38 mouse cellular contexts compared by ENCODE assay signal in the genomic region with DNA sequence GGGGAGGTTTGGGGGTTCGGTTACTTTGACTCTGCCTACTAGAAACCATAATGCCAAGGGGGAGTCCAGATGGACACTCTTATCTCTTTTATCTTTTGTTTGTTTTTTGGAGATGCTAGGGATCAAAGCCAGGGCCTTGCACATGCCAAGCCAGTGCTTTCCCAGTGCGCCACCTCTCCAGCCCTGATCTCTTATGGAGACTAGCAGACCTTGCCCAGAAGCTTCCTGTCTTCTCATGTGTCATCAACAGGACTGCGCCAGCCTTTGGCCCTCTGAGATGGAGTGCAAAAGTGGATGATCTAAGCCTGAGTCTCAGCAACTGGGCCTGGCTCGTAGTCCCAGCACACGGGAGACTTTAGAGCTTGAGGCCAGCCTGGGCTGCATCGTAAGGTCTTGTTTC. TPM values are rescaled to one million over a fixed set of nuclear protein-coding genes. Genes with fewer than 3 reads are reported as not detected.
DNase-seq lines count a peak whose midpoint lies in the region; ATAC-seq and TF ChIP-seq lines count a peak whose summit lies in the region.
"Had no signal": no experiment of that assay in that cellular context is flagged by ENCODE, and none has a peak within 500 bp of the region (broad histone marks: within the 10 kb centered on the region; RNA-seq: fewer than 3 reads in every experiment).

No protein-coding gene starts in this region.

- H3K9me3 ChIP-seq in liver, embryonic 12.5 days (replicated peaks): no peaks in the 10 kb centered on the region
- H3K9me3 ChIP-seq in liver, embryonic 11.5 days (ENCODE audit: control insufficient read depth, low read length): no peaks in the 10 kb centered on the region
- no peaks in the 10 kb centered on the region for H3K9me3 ChIP-seq in stomach, embryonic 14.5 days (ENCODE audit: control insufficient read depth, low read depth, low read length)
- no peaks in the 10 kb centered on the region for H3K9me3 ChIP-seq in midbrain, postnatal 0 days (ENCODE audit: low read length)
- H3K9me3 ChIP-seq: embryonic facial prominence, embryonic 10.5 days; embryonic facial prominence, embryonic 15.5 days; forebrain, embryonic 12.5 days; hindbrain, embryonic 12.5 days; kidney, embryonic 15.5 days; limb, embryonic 13.5 days; neural tube, embryonic 13.5 days had no signal

- no peak for TF ChIP-seq CTCF in midbrain, postnatal 0 days (IDR thresholded peaks at IDR 0.05)

- 84% methylated on average over 6 of the region's 6 CpGs for WGBS in liver, embryonic 12.5 days (ENCODE audit: insufficient replicate concordance)
- WGBS in liver, embryonic 11.5 days: 88% methylated on average over 6 of the region's 6 CpGs
- WGBS in stomach, embryonic 14.5 days: 80% methylated on average over 6 of the region's 6 CpGs
- WGBS in midbrain, postnatal 0 days: 91% methylated on average over 6 of the region's 6 CpGs

- peak; percentile 62 for DNase-seq in adrenal gland, adult 2 months
- DNase-seq in adrenal gland, adult 18-20 months (ENCODE audit: low spot score in 2 of 2): no peak
- DNase-seq in liver, embryonic 11.5 days (ENCODE audit: low spot score): no peak
- no peak for DNase-seq in thymus, postnatal 10 days (ENCODE audit: low spot score in 2 of 2)
- DNase-seq in midbrain, postnatal 0 days (ENCODE audit: low spot score): no peak
- DNase-seq: adrenal gland, postnatal 10 days; cerebellum, adult 8-10 months; cerebellum, postnatal 25 days; forebrain, postnatal 0 days; gastrocnemius, postnatal 14 days; heart, adult 18-20 months; heart, postnatal 36 days; kidney, adult 18-20 months; lung, postnatal 14 days had no signal

- H3K27me3 ChIP-seq in liver, embryonic 12.5 days (replicated peaks): no peaks in the 10 kb centered on the region
- H3K27me3 ChIP-seq in liver, embryonic 11.5 days (replicated peaks; ENCODE audit: control insufficient read depth, insufficient read depth, low read length): no peaks in the 10 kb centered on the region
- H3K27me3 ChIP-seq in stomach, embryonic 14.5 days (ENCODE audit: control insufficient read depth, insufficient read depth, low read length): no peaks in the 10 kb centered on the region
- no peaks in the 10 kb centered on the region for H3K27me3 ChIP-seq in midbrain, postnatal 0 days (ENCODE audit: insufficient read depth, low read length)
- H3K27me3 ChIP-seq: CH12.LX; embryonic facial prominence, embryonic 15.5 days; forebrain, embryonic 12.5 days; hindbrain, embryonic 12.5 days; kidney, embryonic 15.5 days; limb, embryonic 13.5 days; neural tube, embryonic 13.5 days had no signal

- ATAC-seq in liver, embryonic 12.5 days: no peak
- ATAC-seq in liver, embryonic 11.5 days (replicated peaks; ENCODE audit: low FRiP score): no peak
- ATAC-seq in stomach, embryonic 14.5 days (ENCODE audit: insufficient number of reproducible peaks, insufficient read depth, low FRiP score, low read depth): no peak
- ATAC-seq in midbrain, postnatal 0 days (ENCODE audit: low FRiP score): no peak
- ATAC-seq: activated CD4-positive, CD25-positive, alpha-beta regulatory T cell, adult 4 months; forebrain, postnatal 0 days; midbrain, embryonic 16.5 days had no signal

- H3K9ac ChIP-seq in liver, embryonic 12.5 days: no peak overlapping the region
- H3K9ac ChIP-seq in liver, embryonic 11.5 days (ENCODE audit: low read depth, low read length): no peak overlapping the region
- no peak overlapping the region for H3K9ac ChIP-seq in stomach, embryonic 14.5 days (replicated peaks; ENCODE audit: low read depth, low read length)
- no peak overlapping the region for H3K9ac ChIP-seq in midbrain, postnatal 0 days (replicated peaks; ENCODE audit: low read length, poor library complexity, severe bottlenecking)
- H3K9ac ChIP-seq: embryonic facial prominence, embryonic 15.5 days; forebrain, embryonic 12.5 days; forebrain, postnatal 0 days; hindbrain, embryonic 12.5 days; kidney, embryonic 15.5 days; limb, embryonic 13.5 days; lung, embryonic 14.5 days; neural tube, embryonic 13.5 days had no signal

- H3K27ac ChIP-seq in liver, embryonic 12.5 days: peak overlapping the region; percentile 87
- H3K27ac ChIP-seq in liver, embryonic 11.5 days (ENCODE audit: low read depth, low read length): no peak overlapping the region
- H3K27ac ChIP-seq in stomach, embryonic 14.5 days (ENCODE audit: low read length): peak overlapping the region; percentile 61; the same call in 1 of the 2 replicates
- H3K27ac ChIP-seq in midbrain, postnatal 0 days (ENCODE audit: low read depth, low read length): no peak overlapping the region
- H3K27ac ChIP-seq: embryonic facial prominence, embryonic 10.5 days; embryonic facial prominence, embryonic 15.5 days; forebrain, embryonic 12.5 days; hindbrain, embryonic 12.5 days; kidney, embryonic 15.5 days; limb, embryonic 13.5 days; neural tube, embryonic 13.5 days had no signal

- no peak overlapping the region for H3K4me3 ChIP-seq in liver, embryonic 12.5 days
- no peak overlapping the region for H3K4me3 ChIP-seq in liver, embryonic 11.5 days (ENCODE audit: low read depth, low read length)
- H3K4me3 ChIP-seq in stomach, embryonic 14.5 days (ENCODE audit: low read depth, low read length): no peak overlapping the region
- H3K4me3 ChIP-seq in midbrain, postnatal 0 days (ENCODE audit: low read depth, low read length): no peak overlapping the region
- H3K4me3 ChIP-seq: embryonic facial prominence, embryonic 10.5 days; embryonic facial prominence, embryonic 15.5 days; forebrain, embryonic 12.5 days; hindbrain, embryonic 12.5 days; kidney, embryonic 15.5 days; limb, embryonic 13.5 days; myocyte; neural tube, embryonic 13.5 days had no signal

- no peak overlapping the region for H3K4me2 ChIP-seq in liver, embryonic 12.5 days
- no peak overlapping the region for H3K4me2 ChIP-seq in liver, embryonic 11.5 days
- no peak overlapping the region for H3K4me2 ChIP-seq in stomach, embryonic 14.5 days (replicated peaks; ENCODE audit: low read depth, low read length)
- no peak overlapping the region for H3K4me2 ChIP-seq in midbrain, postnatal 0 days (ENCODE audit: low read depth, low read length, poor library complexity, severe bottlenecking)
- H3K4me2 ChIP-seq: embryonic facial prominence, embryonic 15.5 days; forebrain, embryonic 12.5 days; heart, embryonic 11.5 days; hindbrain, embryonic 12.5 days; kidney, embryonic 15.5 days; limb, embryonic 13.5 days; lung, embryonic 14.5 days; neural tube, embryonic 13.5 days had no signal

- H3K36me3 ChIP-seq in liver, embryonic 12.5 days: peaks cover 80% of the 10 kb centered on the region
- peaks cover 34% of the 10 kb centered on the region; the same call in 1 of the 2 replicates for H3K36me3 ChIP-seq in liver, embryonic 11.5 days (ENCODE audit: control insufficient read depth, insufficient read depth, low read length)
- peaks cover 21% of the 10 kb centered on the region for H3K36me3 ChIP-seq in stomach, embryonic 14.5 days (ENCODE audit: control insufficient read depth, insufficient read depth, low read length)
- H3K36me3 ChIP-seq in midbrain, postnatal 0 days (ENCODE audit: insufficient read depth, low read length): peaks cover 43% of the 10 kb centered on the region

- peaks cover 37% of the 10 kb centered on the region for H3K4me1 ChIP-seq in liver, embryonic 12.5 days
- H3K4me1 ChIP-seq in liver, embryonic 11.5 days (replicated peaks; ENCODE audit: control insufficient read depth, insufficient read depth, low read length): peaks cover 14% of the 10 kb centered on the region
- no peaks in the 10 kb centered on the region for H3K4me1 ChIP-seq in stomach, embryonic 14.5 days (ENCODE audit: control insufficient read depth, insufficient read depth, low read length)
- no peaks in the 10 kb centered on the region for H3K4me1 ChIP-seq in midbrain, postnatal 0 days (ENCODE audit: insufficient read depth, low read length)
- H3K4me1 ChIP-seq: forebrain, embryonic 12.5 days; kidney, embryonic 15.5 days had no signal

RNA-seq across cellular contexts. Expression of a gene that starts 28.4 kb away (rescaled TPM):
- 1,000 to 10,000 TPM in 1 of 2 experiments, 100 to 1,000 TPM in 1; 942 to 1,033 TPM for total RNA-seq in adrenal gland, adult 2 months (2021)
- 916 and 1,226 TPM in 2 replicates for polyA plus RNA-seq in adrenal gland, adult 2 months (2012; rRNA removed)
- 1,000 to 10,000 TPM in 1 of 2 experiments, 100 to 1,000 TPM in 1; 866 to 1,117 TPM for total RNA-seq in adrenal gland, adult 18-20 months (2021)
- polyA plus RNA-seq in liver, embryonic 12.5 days (2016; fragmentation: Nextera tagmentation; extraction: Ambion mirVana): 698 and 713 TPM in 2 replicates
- 823 and 891 TPM in 2 replicates for polyA plus RNA-seq in liver, embryonic 11.5 days (2014; fragmentation: Nextera tagmentation; extraction: Ambion mirVana)
- 851 and 942 TPM in 2 replicates for polyA plus RNA-seq in stomach, embryonic 14.5 days (2014; fragmentation: Nextera tagmentation; extraction: Ambion mirVana)
- 294 and 403 TPM in 2 replicates for total RNA-seq in midbrain, postnatal 0 days (2014; rRNA removed)
- 788 and 843 TPM in 2 replicates for polyA plus RNA-seq in midbrain, postnatal 0 days (2015; fragmentation: Nextera tagmentation; extraction: Ambion mirVana)

RNA-seq across cellular contexts. Expression of a gene that starts 28.8 kb away (rescaled TPM):
- 10 to 100 TPM; 45.6 to 60.6 TPM for total RNA-seq in adrenal gland, adult 2 months (2021)
- polyA plus RNA-seq in adrenal gland, adult 2 months (2012; rRNA removed): 52.9 and 67.8 TPM in 2 replicates
- total RNA-seq in adrenal gland, adult 18-20 months (2021): 10 to 100 TPM; 44.7 to 46.3 TPM
- polyA plus RNA-seq in liver, embryonic 12.5 days (2016; fragmentation: Nextera tagmentation; extraction: Ambion mirVana): 33.4 and 33.8 TPM in 2 replicates
- 45.1 and 54.6 TPM in 2 replicates for polyA plus RNA-seq in liver, embryonic 11.5 days (2014; fragmentation: Nextera tagmentation; extraction: Ambion mirVana)
- 67.3 and 68.4 TPM in 2 replicates for polyA plus RNA-seq in stomach, embryonic 14.5 days (2014; fragmentation: Nextera tagmentation; extraction: Ambion mirVana)
- 25.9 and 28.2 TPM in 2 replicates for total RNA-seq in midbrain, postnatal 0 days (2014; rRNA removed)
- 43.5 and 51.7 TPM in 2 replicates for polyA plus RNA-seq in midbrain, postnatal 0 days (2015; fragmentation: Nextera tagmentation; extraction: Ambion mirVana)

RNA-seq across cellular contexts. Expression of a gene that starts 38.1 kb away (rescaled TPM):
- 10 to 100 TPM; 46.3 to 51.5 TPM for total RNA-seq in adrenal gland, adult 2 months (2021)
- 10.7 and 12.8 TPM in 2 replicates for polyA plus RNA-seq in adrenal gland, adult 2 months (2012; rRNA removed)
- total RNA-seq in adrenal gland, adult 18-20 months (2021): 10 to 100 TPM; 34.7 to 52.2 TPM
- polyA plus RNA-seq in liver, embryonic 12.5 days (2016; fragmentation: Nextera tagmentation; extraction: Ambion mirVana): 26.7 and 27.8 TPM in 2 replicates
- 41.4 and 43.0 TPM in 2 replicates for polyA plus RNA-seq in liver, embryonic 11.5 days (2014; fragmentation: Nextera tagmentation; extraction: Ambion mirVana)
- 33.8 and 35.5 TPM in 2 replicates for polyA plus RNA-seq in stomach, embryonic 14.5 days (2014; fragmentation: Nextera tagmentation; extraction: Ambion mirVana)
- total RNA-seq in midbrain, postnatal 0 days (2014; rRNA removed): 15.5 and 15.8 TPM in 2 replicates
- 14.8 and 15.6 TPM in 2 replicates for polyA plus RNA-seq in midbrain, postnatal 0 days (2015; fragmentation: Nextera tagmentation; extraction: Ambion mirVana)

RNA-seq across cellular contexts. Expression of a gene that starts 55.8 kb away (rescaled TPM):
- not detected for total RNA-seq in adrenal gland, adult 2 months (2021)
- not detected in 2 replicates for polyA plus RNA-seq in adrenal gland, adult 2 months (2012; rRNA removed)
- not detected for total RNA-seq in adrenal gland, adult 18-20 months (2021)
- not detected in 2 replicates for polyA plus RNA-seq in liver, embryonic 12.5 days (2016; fragmentation: Nextera tagmentation; extraction: Ambion mirVana)
- not detected in 2 replicates for polyA plus RNA-seq in liver, embryonic 11.5 days (2014; fragmentation: Nextera tagmentation; extraction: Ambion mirVana)
- not detected in 2 replicates for polyA plus RNA-seq in stomach, embryonic 14.5 days (2014; fragmentation: Nextera tagmentation; extraction: Ambion mirVana)
- total RNA-seq in midbrain, postnatal 0 days (2014; rRNA removed): not detected in 2 replicates
- not detected in 2 replicates for polyA plus RNA-seq in midbrain, postnatal 0 days (2015; fragmentation: Nextera tagmentation; extraction: Ambion mirVana)
- total RNA-seq: adrenal gland, postnatal 10 days; CH12.LX; ES-E14; forebrain, postnatal 0 days; gastrocnemius, postnatal 14 days; heart, adult 18-20 months; heart, postnatal 36 days; layer of hippocampus, adult 18-20 months; layer of hippocampus, postnatal 10 days; left cerebral cortex, adult 18-20 months; left cerebral cortex, postnatal 25 days had no signal
- polyA plus RNA-seq: activated CD4-positive, CD25-positive, alpha-beta regulatory T cell, adult 4 months; C2C12; embryonic facial prominence, embryonic 10.5 days; embryonic facial prominence, embryonic 15.5 days; forebrain, embryonic 12.5 days; forebrain, postnatal 0 days; heart, embryonic 11.5 days; heart, embryonic 16.5 days; hindbrain, embryonic 12.5 days; kidney, embryonic 15.5 days; limb, embryonic 13.5 days; lung, embryonic 14.5 days; midbrain, embryonic 16.5 days; myocyte; neural tube, embryonic 13.5 days; testis, adult 2 months; thymus, postnatal 0 days had no signal

Comparison
In these comparisons a context has a peak if more than half of its experiments do, and no peak if none do; other contexts are left out.
1. H3K27ac ChIP-seq: peak in liver, embryonic 12.5 days (single experiment) and stomach, embryonic 14.5 days (single experiment); none in liver, embryonic 11.5 days (single experiment) and midbrain, postnatal 0 days (single experiment).